In the genomic region with DNA sequence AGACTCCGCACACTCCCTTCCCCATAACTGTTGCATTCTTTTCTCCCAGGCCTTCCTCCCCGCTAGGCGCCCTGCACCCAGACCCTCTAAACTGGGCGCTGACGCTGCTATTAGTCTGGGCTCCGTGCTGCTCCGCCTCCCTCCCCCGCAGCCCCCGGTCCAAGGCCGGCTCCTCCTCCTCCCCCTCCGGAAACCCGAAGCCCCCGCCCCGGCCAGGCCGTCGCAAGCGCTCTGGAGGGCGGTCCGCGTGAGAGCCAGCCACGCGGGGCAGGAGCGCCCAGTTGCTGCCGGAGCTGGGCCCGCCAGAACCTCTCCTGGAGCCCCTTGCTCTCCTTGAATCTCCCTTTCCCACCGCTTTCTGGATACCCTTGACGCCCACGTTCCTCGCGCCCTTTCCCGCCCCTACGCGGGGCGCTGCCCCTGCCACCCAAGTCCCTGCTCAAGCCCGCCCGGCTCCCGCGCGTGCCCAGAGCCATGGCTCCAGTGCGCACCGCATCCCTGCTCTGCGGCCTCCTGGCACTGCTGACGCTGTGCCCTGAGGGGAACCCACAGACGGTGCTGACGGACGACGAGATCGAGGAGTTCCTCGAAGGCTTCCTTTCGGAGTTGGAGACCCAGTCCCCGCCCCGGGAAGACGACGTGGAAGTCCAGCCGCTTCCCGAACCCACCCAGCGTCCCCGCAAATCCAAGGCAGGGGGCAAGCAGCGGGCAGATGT, we compare ENCODE assay signal across 7 mouse cellular contexts. TPM values are rescaled to one million over a fixed set of nuclear protein-coding genes. Genes with fewer than 3 reads are reported as not detected.
DNase-seq lines count a peak whose midpoint lies in the region; ATAC-seq and TF ChIP-seq lines count a peak whose summit lies in the region.

TSS of gene Aebp1 (plus strand) at position 270 of the 716 bp plus-strand sequence.

- TF ChIP-seq CTCF in cortical plate, adult 2 months (IDR thresholded peaks at IDR 0.05; ENCODE audit: extremely low read depth, insufficient read depth, low read length) = no peak

- no peaks in the 10 kb centered on the region for H3K4me1 ChIP-seq in cortical plate, adult 2 months (ENCODE audit: control insufficient read depth, insufficient read depth, low read length)
- peaks cover 13% of the 10 kb centered on the region for H3K4me1 ChIP-seq in intestine, embryonic 16.5 days (ENCODE audit: control insufficient read depth, insufficient read depth, low read length)
- H3K4me1 ChIP-seq in liver, embryonic 11.5 days (replicated peaks; ENCODE audit: control insufficient read depth, insufficient read depth, low read length) = peaks cover 7% of the 10 kb centered on the region; the same call in 1 of the 2 replicates
- peaks cover 9% of the 10 kb centered on the region for H3K4me1 ChIP-seq in neural tube, embryonic 12.5 days

- H3K9ac ChIP-seq in intestine, embryonic 16.5 days (ENCODE audit: low read depth, low read length) = peak within 1 kb of the TSS; percentile 76
- peak within 1 kb of the TSS; percentile 55 for H3K9ac ChIP-seq in liver, embryonic 11.5 days (ENCODE audit: low read depth, low read length)
- peak within 1 kb of the TSS; percentile 41 for H3K9ac ChIP-seq in neural tube, embryonic 12.5 days

- H3K27ac ChIP-seq in cortical plate, adult 2 months (ENCODE audit: insufficient read depth, low read length) = no peak within 1 kb of the TSS
- H3K27ac ChIP-seq in intestine, embryonic 16.5 days (ENCODE audit: low read length) = peak within 1 kb of the TSS; percentile 24; the same call in 1 of the 2 replicates
- H3K27ac ChIP-seq in liver, embryonic 11.5 days (ENCODE audit: low read depth, low read length) = no peak within 1 kb of the TSS
- no peak within 1 kb of the TSS for H3K27ac ChIP-seq in neural tube, embryonic 12.5 days

- H3K36me3 ChIP-seq in intestine, embryonic 16.5 days (ENCODE audit: control insufficient read depth, insufficient read depth, low read length) = no peaks in the 10 kb centered on the region
- no peaks in the 10 kb centered on the region for H3K36me3 ChIP-seq in liver, embryonic 11.5 days (ENCODE audit: control insufficient read depth, insufficient read depth, low read length)
- no peaks in the 10 kb centered on the region for H3K36me3 ChIP-seq in neural tube, embryonic 12.5 days

- no peak for TF ChIP-seq POLR2A in cortical plate, adult 2 months (IDR thresholded peaks at IDR 0.05; ENCODE audit: extremely low read depth, insufficient read depth, low read length)

- H3K4me2 ChIP-seq in intestine, embryonic 16.5 days (ENCODE audit: low read depth, low read length) = peak within 1 kb of the TSS; percentile 79
- H3K4me2 ChIP-seq in liver, embryonic 11.5 days = peak within 1 kb of the TSS; percentile 67
- peak within 1 kb of the TSS; percentile 63 for H3K4me2 ChIP-seq in neural tube, embryonic 12.5 days (replicated peaks)

- peaks cover 5% of the 10 kb centered on the region; the same call in 1 of the 2 replicates for H3K27me3 ChIP-seq in intestine, embryonic 16.5 days (replicated peaks; ENCODE audit: control insufficient read depth, insufficient read depth, low read length)
- H3K27me3 ChIP-seq in liver, embryonic 11.5 days (replicated peaks; ENCODE audit: control insufficient read depth, insufficient read depth, low read length) = peaks cover 33% of the 10 kb centered on the region
- peaks cover 41% of the 10 kb centered on the region for H3K27me3 ChIP-seq in neural tube, embryonic 12.5 days (replicated peaks)

- peak; percentile 66 for ATAC-seq in intestine, embryonic 16.5 days
- ATAC-seq in liver, embryonic 11.5 days (replicated peaks; ENCODE audit: low FRiP score) = peak; percentile 56
- ATAC-seq in neural tube, embryonic 12.5 days (ENCODE audit: low FRiP score, low read depth) = no peak

- H3K9me3 ChIP-seq in intestine, embryonic 16.5 days (ENCODE audit: control insufficient read depth, low read length) = no peaks in the 10 kb centered on the region
- H3K9me3 ChIP-seq in liver, embryonic 11.5 days (ENCODE audit: control insufficient read depth, low read length) = peaks cover 3% of the 10 kb centered on the region; the same call in 1 of the 2 replicates
- H3K9me3 ChIP-seq in neural tube, embryonic 12.5 days = no peaks in the 10 kb centered on the region

- DNase-seq in ZHBTc4 (ENCODE audit: low read depth, low spot score) = peak; percentile 59
- DNase-seq in heart, adult 11 months = peak; percentile 97
- peak; percentile 60 for DNase-seq in liver, embryonic 11.5 days (ENCODE audit: low spot score)
- DNase-seq in cerebellum, adult 11 months = no peak

- WGBS in intestine, embryonic 16.5 days = 2% methylated on average over 56 of the region's 59 CpGs
- WGBS in liver, embryonic 11.5 days = 2% methylated on average over 57 of the region's 59 CpGs
- 3% methylated on average over 59 of the region's 59 CpGs for WGBS in neural tube, embryonic 12.5 days

- H3K4me3 ChIP-seq in cortical plate, adult 2 months (ENCODE audit: insufficient read depth, low read length) = no peak within 1 kb of the TSS
- peak within 1 kb of the TSS; percentile 57 for H3K4me3 ChIP-seq in intestine, embryonic 16.5 days (ENCODE audit: low read length)
- peak within 1 kb of the TSS; percentile 48 for H3K4me3 ChIP-seq in liver, embryonic 11.5 days (ENCODE audit: low read depth, low read length)
- peak within 1 kb of the TSS; percentile 32 for H3K4me3 ChIP-seq in neural tube, embryonic 12.5 days

RNA-seq across cellular contexts. Expression of gene Aebp1, which starts in this region (rescaled TPM):
- 11.3 and 14.0 TPM in 2 replicates for polyA plus RNA-seq in cortical plate, adult 2 months (2012; rRNA removed)
- polyA plus RNA-seq in intestine, embryonic 16.5 days (2015; fragmentation: Nextera tagmentation; extraction: Ambion mirVana) = 38.4 and 39.7 TPM in 2 replicates
- 11.3 TPM in 2 replicates for polyA plus RNA-seq in liver, embryonic 11.5 days (2014; fragmentation: Nextera tagmentation; extraction: Ambion mirVana)
- polyA plus RNA-seq in neural tube, embryonic 12.5 days (2016; fragmentation: Nextera tagmentation; extraction: Ambion mirVana) = 19.0 TPM in 2 replicates
